Mouse (Mus musculus): ENCODE measurements around the gene Zfp408.
"Not testable (repeated sequence)": the region's sequence is repeated elsewhere in the genome, so short reads cannot be mapped to it uniquely, and the experiment has no call there.

The Zfp408 gene

DNA sequence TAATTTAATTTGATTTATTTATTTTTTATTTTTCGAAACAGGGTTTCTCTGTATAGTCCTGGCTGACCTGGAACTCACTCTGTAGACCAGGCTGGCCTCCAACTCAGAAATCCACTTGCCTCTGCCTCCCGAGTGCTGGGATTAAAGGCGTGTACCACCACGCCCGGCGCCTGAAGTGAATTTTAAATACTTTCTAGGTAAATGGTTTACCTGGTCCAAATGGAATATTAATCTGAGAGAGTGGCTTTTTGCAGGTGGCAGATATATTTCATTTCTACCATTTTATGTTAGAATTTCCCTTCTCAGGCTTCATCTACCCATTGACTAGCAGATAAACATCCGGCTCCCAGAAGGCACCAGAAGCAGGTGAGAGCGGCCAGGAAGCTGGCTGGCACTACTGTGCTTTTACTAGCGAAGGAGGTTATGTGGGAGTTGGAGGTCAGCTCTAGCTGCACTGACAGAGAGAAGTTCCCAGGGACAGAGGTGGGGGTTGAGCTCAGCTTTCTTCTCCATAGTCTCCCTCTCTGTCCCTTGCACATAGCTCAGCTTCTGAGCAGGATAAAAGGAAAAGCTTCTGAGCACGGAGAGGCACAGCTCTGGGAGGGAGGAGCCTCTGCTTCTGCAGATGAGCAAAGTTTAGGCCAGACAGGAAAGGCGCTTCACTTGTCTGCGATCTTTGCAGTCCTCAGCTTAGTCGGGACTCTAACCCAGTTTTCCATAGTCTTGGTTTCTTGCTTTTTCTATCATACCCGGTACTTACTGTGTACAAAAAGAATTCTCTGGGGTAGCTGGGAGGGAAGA lies 2.1 kb upstream of the Zfp408 start:
- peak; percentile 33 for DNase-seq (ENCODE audit: low read depth, low spot score)

DNA sequence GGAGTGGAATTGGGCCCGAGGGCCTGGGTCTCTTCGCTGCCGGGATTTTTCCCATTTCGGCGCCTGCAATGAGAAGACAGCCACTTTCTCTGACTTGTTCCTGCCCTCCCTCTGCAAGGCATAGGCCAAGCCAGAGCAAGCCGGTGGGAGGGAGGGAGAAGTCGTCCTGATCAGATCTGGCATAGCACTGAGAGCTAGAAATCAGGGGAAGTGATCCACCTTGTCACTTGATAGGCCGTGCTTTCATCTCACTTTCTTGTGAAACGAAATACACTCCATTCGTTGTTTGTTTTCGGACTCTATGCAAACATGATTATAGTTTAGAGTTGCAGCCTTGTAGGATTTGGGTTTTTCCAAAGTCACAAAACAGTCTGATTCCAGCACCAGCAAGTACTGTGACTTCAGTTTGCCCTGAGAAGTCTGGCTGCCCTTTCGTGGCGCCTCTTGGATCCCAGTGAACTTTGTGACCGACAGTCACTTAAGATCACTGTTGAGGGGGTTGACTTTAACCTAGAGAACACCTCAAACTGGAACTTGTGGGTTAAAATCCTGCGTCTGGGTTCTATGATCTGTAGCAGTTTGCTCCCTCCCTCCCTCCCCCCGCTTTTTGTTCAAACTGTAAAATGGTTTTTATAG lies 887 bp upstream of the Zfp408 start:
- peak; percentile 36 for DNase-seq (ENCODE audit: low read depth, low spot score)

DNA sequence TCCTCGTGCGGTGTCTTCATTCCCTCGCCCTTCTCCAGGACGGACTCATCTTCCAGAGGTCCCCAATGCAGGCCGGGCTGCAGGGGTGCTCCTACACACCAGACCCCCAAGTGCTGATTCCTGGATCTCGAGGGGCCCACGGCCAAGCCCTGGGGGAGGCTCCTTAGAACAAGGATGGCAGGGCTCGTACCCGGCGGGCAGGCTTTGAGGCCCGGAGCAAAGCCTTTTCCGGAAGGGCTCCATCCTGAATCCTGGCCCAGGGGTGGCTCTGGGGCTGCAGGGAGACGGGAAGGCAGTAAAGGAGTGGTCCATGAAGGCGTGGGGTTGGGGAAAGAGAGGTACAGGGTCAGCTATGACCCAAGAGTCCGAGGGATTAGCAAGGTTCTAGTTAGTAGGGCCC lies 439 bp downstream of the Zfp408 start:
- no peak for DNase-seq (ENCODE audit: low read depth, low spot score)

DNA sequence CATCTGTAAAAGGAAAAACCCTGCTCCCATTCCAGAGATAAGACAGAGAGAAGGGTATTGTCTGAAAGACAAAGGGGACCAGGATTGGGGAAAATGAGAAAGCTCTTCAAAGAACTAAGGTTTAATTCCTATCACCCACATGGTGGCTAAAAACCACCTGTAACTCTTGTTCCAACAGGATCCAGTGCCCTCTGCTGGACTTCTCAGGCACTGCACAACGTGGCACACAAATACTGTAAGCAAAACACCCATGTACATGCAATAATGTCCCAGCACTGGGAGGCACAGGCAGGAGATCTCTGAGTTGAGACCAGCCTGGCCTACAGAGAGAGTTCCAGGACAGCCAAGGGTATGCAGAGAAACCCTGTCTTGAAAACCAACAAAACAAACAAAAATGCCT lies 2.9 kb downstream of the Zfp408 start:
- peak; percentile 83 for DNase-seq (ENCODE audit: low read depth, low spot score)

DNA sequence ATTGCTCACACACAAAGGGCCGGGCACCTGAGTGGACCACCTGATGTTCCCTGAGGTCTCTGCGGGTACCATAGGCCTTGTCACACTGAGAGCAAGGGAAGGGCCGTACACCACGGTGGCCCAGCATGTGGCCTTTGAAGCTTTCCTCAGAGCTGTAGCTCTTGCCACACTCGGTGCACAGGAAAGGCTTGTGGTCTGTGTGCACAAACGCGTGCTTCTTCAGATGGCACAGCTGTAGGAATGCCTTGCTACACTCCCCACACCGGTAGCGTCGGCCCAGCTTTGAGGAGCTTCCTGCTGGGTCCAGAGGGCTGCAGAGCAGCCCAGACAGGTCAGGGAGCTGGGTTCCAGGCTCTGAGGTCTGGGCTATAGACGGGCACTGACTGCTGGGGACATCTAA lies 3.8 kb downstream of the Zfp408 start:
- DNase-seq (ENCODE audit: low read depth, low spot score), result no peak

DNA sequence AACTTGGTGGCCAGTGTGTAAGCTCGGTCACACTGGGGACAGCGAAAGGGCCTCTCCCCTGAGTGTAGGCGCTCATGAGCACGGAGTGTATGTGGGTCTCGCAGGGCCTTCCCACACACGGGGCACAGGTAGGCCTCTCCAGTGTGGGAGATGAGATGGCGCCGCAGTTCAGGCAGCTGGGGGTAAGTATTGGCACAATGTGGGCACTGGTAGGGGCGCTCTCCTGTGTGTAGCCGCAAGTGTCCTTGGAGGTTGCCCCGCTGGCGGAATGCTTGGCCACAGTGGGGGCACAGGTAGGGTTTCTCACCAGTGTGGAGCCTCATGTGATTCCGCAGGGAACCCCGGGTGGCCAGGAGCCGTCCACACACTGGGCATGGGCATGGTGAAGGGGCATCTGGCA lies 4.2 kb downstream of the Zfp408 start:
- DNase-seq (ENCODE audit: low read depth, low spot score), result no peak

DNA sequence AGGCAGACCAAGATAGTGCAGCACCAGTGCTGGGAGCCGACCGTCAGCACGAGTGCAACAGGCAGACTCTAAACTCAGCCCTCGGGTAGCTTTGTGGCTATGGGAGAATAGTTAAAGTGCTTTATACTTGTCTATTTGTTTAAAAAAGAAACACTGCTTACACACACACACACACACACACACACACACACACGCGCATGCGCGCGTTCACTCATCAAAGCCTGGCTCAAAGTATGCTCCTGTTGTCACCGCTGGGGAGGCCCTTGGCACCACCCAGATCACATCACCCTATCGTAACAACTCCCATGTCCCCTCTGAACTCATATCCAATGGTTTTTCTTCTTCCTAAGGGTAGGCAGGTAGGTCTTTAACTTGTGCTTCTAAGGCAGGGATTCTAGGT lies 5.6 kb downstream of the Zfp408 start:
- no peak for DNase-seq (ENCODE audit: low read depth, low spot score)

DNA sequence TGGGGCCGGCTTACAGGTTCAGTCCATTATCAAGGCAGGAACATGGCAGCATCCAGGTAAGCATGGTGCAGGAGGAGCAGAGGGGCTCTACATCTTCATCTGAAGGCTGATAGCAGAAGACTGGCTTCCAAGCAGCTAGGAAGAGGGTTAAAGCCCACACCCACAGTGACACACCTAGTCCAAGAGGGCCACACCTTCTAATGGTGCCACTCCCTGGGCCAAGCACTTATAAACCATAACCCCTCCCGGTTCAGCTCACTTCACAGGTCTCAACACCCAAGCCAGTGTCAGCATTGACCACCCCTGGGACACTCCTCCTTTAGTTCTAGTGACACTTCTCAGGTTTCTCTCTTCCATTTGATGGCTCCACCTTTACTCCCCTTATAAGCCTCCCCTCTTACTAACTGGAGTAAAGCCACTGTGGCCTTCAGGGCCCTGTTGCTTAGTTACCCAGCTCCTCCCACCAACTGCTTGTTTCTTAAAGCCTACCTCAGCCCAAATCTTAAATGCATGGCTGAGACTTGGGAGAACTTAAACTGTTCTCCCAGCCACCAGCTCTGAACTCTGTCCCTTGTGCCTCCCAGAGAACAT lies 6.7 kb downstream of the Zfp408 start:
- no peak for DNase-seq (ENCODE audit: low read depth, low spot score)

DNA sequence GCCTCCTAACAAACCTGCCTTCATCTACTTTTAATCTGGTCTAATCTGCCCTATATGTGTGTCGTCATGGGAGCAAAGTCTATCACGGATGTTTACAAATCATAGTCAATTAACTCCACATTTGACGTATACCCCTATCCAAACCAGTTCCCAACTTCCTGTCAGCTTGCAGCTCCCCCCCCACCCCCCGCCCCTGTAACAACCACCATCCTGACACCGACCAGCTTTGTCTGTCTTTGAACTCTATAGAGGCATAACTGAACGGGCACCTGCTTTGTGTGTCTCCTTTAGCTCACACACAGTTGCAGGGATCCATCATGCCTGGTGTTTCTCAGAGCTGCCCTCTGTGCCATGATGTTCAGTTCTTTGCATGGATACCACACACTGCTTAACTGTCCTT lies 10.7 kb downstream of the Zfp408 start:
- DNase-seq (ENCODE audit: low read depth, low spot score), result no peak

DNA sequence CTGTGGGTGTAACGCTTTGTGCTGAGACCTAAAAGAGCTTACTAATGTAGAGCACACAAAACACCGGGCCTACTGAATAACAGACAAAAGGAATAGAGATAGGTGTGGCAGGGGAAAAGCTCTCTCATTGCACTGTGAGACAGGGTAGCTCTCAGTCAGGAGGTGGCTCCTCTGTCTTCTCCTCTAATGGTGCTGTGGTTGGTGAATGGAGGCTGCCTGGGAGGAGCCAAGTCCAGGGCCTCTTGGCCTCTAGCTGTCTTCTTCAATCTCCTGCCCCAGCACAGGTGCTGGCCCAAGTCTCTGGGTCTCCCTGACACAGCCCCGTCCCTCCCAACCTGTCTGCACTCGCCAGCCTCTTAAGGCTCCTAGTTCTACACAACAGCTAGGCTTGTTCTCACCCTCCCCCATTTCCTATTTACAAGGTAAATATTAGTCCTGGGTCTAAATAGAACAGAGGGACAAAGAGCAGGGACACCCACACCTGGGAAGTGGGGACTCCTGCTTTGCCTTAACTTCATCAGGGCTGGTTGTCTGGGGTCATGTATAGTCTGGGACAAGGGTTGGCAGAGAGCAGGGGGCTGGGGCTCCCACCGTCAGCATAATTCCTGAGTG lies 12.8 kb downstream of the Zfp408 start:
- no peak for DNase-seq (ENCODE audit: low read depth, low spot score)

DNA sequence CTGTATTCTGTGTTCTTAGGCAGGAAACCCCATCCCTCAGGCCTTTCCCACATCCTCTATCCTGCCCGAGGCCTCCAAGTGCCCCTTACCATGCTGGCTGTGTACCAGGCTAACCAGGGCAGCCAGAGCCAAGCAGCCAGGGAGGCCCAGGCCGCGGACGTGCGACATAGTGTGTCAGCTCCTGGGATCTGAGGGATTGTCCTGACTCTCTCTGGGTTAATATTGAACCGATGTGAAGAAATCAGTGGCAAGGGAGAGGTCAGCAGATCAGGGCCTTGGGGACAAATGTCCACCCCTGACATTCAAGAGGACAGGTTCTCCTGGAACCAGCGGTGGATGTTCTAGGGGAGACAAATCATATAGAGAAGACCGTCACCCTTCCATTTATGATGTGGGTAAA lies 13.4 kb downstream of the Zfp408 start, which contains the start of gene F2:
Gene F2 (minus strand): TSS at position 186 of the 400 bp plus-strand sequence.
- DNase-seq (ENCODE audit: low read depth, low spot score), result no peak

DNA sequence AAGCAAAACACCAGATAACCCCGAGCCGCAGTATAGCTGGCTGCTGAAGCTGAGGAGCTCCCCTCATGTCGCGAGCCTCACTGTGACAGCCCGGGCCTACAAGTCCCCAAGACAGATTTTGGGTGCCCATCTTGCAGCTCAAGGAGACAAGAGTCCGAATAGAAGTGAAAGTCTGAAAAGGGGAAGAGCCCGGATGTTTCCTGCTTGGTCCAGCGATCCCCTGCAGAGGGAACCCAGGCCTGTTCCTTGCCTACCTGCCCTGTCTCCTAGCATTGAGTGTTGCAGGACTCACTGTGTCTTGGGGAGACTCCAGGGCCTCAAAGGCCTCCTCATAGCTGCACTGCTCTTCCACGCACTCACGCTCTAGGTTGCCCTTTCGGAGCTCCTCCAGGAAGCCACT lies 14.1 kb downstream of the Zfp408 start:
- no peak for DNase-seq (ENCODE audit: low read depth, low spot score)

DNA sequence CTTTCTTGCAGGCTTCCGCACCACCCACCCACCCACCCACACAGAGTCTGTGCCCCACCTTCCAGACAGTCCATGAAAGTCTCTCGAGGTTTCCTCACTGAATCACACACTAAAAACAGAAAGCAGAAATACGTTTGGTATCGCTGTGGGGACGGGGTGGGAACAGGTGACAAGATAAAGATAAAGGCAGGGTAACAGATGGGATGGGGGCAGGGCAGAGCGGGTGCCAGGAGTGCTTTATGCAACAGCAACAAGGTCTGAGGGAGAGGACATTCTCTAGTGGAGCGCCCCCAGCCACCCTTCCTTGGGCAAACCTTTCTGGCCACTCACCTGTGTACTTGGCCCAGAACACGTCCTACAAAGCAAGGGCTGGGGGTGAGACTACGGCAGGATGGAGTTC lies 14.8 kb downstream of the Zfp408 start:
- DNase-seq (ENCODE audit: low read depth, low spot score), result peak; percentile 80

DNA sequence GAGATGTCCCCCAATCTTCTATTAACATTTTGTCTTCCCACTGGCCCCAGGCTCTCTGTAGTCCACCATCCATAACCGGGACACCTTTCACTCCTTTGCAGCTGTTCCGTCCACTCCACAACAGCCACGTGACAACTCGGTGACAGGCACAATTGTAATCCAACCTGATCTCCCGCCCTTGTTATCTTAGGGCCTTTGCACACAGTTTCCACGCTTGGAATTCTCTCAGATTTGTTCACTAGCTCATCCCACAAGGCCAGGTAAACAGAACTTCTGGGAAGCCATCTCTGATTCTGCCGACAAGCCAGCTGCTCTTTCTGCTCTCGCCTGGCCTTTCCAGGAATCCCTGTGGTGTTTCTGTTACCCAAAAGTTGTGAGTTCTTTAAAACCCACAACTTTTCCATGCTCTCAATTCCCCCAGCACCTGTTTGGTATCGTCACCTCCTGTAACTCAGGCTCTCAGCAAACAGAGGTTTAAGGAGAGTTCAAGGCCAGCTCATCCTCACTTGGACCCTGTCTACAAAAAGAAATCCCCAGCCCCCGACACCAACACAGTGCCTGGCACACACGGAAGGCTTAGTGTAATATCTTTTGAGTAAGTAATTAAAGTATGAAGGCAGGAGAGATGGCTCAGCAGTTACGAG lies 16.1 kb downstream of the Zfp408 start:
- DNase-seq (ENCODE audit: low read depth, low spot score), result no peak

DNA sequence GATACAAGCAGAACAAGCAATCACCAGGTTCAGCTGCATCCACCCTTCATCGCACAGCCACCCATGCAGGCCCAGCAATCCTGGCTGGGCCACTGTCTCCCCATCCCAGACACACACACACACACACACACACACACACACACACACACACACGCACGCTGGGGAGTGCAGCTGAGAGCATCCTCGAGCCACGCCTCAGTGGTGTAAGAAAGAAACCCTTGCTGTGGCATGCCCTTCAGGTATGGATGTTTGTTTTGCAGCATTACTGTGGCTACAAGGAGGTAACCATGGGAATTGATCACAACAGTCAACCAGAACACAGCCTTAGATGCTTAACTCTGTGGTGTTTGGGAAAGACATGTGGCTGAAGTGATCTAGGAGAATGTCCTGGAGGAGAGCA lies 17.3 kb downstream of the Zfp408 start:
- DNase-seq (ENCODE audit: low read depth, low spot score), result no peak

DNA sequence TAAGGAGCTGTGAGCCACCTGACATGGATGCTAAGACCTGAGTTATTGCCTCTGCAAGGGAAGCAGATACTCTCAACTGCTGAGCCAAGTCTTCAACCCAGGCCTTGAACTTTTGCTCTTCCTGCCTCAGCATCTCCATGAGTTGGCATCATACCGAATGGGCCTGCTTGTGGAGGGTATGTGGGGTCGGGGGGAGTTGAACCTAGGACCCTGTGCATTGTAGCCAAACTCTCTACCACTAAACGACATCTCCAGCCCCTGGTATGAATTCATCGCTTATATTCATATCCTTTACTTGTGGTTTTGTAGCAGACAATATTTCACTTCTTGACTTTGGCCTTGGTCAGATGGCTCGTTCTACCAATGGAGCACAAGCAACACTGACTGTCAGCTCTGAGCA lies 17.8 kb downstream of the Zfp408 start:
- no peak for DNase-seq (ENCODE audit: low read depth, low spot score)

DNA sequence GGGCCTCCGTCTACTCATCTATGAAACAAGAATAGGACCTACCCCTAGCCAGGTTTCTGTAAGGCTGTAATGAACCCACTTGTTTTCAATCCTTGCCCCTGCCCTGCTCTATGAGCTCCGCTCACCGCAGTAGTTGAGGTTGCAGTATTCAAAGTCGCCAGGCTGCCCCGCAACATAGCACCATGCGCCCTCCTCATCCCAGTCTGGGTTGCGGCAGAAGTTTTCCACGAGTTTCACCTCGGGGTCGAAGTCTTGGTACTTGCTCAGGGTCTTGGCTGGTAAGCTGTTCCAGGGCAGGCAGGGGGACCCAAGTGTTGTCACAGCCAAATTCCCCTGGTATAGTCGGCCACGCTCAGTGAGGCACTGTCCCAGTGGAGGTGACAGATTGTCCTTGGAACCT lies 19.2 kb downstream of the Zfp408 start:
- DNase-seq (ENCODE audit: low read depth, low spot score), result no peak

DNA sequence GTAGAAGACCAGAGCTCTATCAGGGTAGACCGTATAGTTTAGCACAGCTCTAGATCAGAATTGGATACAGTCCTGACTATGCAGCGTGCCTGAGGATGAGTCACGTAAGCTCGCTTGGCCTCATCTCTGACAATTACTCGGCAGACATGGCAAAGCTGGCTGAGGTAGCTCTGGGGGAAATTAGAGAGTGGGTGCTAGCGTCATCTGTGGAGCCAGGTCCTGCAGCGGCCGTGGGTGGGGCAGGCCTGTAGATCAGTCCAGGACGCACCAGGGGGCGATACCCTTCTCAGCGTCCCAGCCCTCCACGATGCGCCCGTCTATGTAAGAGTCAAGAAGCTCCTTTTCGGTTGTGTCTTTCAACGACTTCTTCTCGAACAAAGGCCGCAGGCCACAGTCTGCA lies 19.9 kb downstream of the Zfp408 start:
- DNase-seq (ENCODE audit: low read depth, low spot score), result peak; percentile 83

DNA sequence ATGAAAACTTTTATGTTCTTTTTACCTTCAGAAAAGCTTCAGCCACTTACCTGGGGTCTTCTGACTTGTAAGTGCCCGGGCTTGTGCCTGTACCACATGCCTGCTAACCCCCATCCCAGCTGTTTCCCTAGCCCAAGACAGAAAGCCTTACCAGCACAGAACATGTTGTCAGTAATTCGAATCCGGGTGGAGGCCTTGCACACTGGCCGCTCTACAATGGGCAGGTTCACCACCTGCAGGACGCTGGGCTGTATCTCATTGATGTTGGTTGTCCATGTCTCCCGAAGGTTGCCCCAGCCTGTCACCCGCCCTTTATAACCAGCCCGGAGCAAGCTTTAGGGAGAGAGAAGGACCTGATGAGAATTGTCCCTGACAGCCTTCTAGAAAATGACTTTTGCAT lies 21.4 kb downstream of the Zfp408 start:
- DNase-seq (ENCODE audit: low read depth, low spot score), result no peak

DNA sequence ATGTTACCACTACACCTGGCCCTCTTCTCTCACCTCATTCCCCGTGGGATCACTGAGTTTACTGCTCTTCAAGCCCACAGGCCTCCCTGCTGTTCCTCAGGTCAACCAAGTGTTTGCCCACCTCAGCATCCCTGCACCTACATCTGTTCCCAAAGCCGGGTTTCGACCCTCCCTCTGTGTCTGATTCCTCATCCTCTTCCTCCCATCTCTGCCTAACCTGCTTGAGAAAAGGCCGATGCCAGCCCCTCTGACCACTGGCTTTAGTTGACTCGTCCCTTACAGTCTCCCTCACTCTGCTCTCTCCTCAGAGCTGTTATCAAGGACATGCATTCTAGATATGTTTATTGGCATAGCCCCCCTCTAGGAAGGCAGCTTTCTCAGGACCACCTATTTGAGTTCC lies 22.1 kb downstream of the Zfp408 start:
- DNase-seq (ENCODE audit: low read depth, low spot score), result no peak

DNA sequence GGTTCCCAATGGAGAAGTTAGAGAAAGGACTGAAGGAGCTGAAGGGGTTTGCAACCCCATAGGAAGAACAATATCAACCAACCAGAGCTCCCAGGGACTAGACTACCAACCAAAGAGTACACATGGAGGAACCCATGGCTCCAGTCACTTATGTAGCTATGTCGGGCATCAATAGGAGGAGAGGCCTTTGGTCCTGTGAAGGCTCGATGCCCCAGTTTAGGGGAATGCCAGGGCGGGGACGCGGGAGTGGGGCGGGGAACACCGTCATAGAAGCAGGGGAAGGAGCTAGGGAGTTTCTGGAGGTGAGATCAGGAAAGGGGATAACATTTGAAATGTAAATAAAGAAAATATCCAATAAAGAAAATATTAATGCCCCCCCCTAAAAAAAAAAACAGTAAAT lies 26.2 kb downstream of the Zfp408 start:
- DNase-seq (ENCODE audit: low read depth, low spot score), result not testable (repeated sequence)

DNA sequence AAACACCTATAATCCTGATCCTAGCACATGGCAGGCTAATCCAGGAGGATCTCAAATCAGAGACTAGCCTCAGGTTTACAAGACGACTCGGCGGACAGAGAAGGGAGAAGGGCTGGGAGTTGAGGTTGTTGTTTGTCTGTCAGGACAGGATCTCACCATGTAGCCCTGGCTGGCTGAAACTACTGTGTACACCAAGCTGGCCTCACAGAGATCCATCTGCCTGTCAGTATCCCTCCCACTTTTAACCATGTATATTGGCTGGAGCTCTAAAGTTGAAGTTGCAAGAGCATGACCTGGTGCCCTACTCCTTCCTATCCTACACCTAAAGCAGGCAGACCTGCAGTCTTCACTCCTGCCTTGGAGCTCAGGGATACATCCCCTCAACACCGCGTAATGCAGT lies 27.2 kb downstream of the Zfp408 start:
- DNase-seq (ENCODE audit: low read depth, low spot score), result no peak

Data from brain, adult 2 months (tissue).